ENCODE assay signal across 8 mouse cellular contexts in the genomic region with DNA sequence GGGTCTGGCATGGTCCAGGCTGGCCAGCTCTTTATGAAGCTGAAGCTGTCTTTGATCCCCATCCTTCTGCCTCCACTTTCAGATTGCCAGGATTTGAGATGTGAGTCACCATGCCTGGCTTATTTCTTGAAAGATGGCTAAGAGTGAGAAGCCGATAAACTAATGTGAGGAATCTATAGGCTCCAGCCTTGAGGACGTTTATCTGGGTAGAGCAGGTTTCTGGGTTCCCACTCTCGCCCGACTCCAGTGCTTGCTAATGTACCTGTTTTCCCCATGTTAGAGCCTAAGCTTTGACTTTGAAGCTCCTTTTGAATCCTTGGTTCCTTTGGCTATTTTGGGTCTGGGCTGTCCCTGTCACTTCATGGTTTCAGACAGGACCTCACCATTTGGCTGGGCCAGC. TPM values are rescaled to one million over a fixed set of nuclear protein-coding genes. Genes with fewer than 3 reads are reported as not detected.
DNase-seq lines count a peak whose midpoint lies in the region; ATAC-seq and TF ChIP-seq lines count a peak whose summit lies in the region.

No protein-coding gene starts in this region.

- no peaks in the 10 kb centered on the region for H3K9me3 ChIP-seq in lung, postnatal 0 days (ENCODE audit: low read length)
- H3K9me3 ChIP-seq in erythroblast, embryonic 14.5 days (ENCODE audit: control insufficient read depth, low read length): no peaks in the 10 kb centered on the region
- H3K9me3 ChIP-seq in limb, embryonic 14.5 days (ENCODE audit: control insufficient read depth, low read length): no peaks in the 10 kb centered on the region
- H3K9me3 ChIP-seq in stomach, embryonic 15.5 days: no peaks in the 10 kb centered on the region

- H3K27me3 ChIP-seq in lung, postnatal 0 days (replicated peaks; ENCODE audit: insufficient read depth, low read length): no peaks in the 10 kb centered on the region
- no peaks in the 10 kb centered on the region for H3K27me3 ChIP-seq in erythroblast, embryonic 14.5 days (ENCODE audit: control insufficient read depth)
- no peaks in the 10 kb centered on the region for H3K27me3 ChIP-seq in limb, embryonic 14.5 days (ENCODE audit: control insufficient read depth, insufficient read depth, low read length)
- H3K27me3 ChIP-seq in stomach, embryonic 15.5 days (replicated peaks): no peaks in the 10 kb centered on the region

- no peak for ATAC-seq in lung, postnatal 0 days
- ATAC-seq in limb, embryonic 14.5 days (ENCODE audit: low FRiP score, low read depth): no peak
- no peak for ATAC-seq in stomach, embryonic 15.5 days (ENCODE audit: insufficient read depth, low FRiP score, low read depth)

- no peak for TF ChIP-seq EP300 in lung, postnatal 0 days (IDR thresholded peaks at IDR 0.05)

- no peak for DNase-seq in lung, postnatal 0 days (ENCODE audit: low spot score)
- DNase-seq in lung, adult 2 months: no peak
- DNase-seq in limb, embryonic 14.5 days (ENCODE audit: low spot score): no peak
- no peak for DNase-seq in urinary bladder, postnatal 14 days (ENCODE audit: low spot score)
- no peak for DNase-seq in lung, postnatal 4 days
- no peak for DNase-seq in lung, postnatal 10 days

- no peak overlapping the region for H3K27ac ChIP-seq in lung, postnatal 0 days (ENCODE audit: low read length)
- no peak overlapping the region for H3K27ac ChIP-seq in limb, embryonic 14.5 days (replicated peaks; ENCODE audit: low read depth, low read length)
- H3K27ac ChIP-seq in stomach, embryonic 15.5 days: no peak overlapping the region

- peak overlapping the region; percentile 93 for H3K4me3 ChIP-seq in lung, postnatal 0 days (ENCODE audit: low read depth, low read length)
- no peak overlapping the region for H3K4me3 ChIP-seq in lung, adult 2 months (replicated peaks; ENCODE audit: extremely low read depth, low read depth, low read length)
- peak overlapping the region; percentile 99 for H3K4me3 ChIP-seq in erythroblast, embryonic 14.5 days (replicated peaks)
- H3K4me3 ChIP-seq in limb, embryonic 14.5 days (replicated peaks; ENCODE audit: low read length): peak overlapping the region; percentile 95
- H3K4me3 ChIP-seq in stomach, embryonic 15.5 days (replicated peaks): peak overlapping the region; percentile 98

- TF ChIP-seq POLR2A in lung, adult 2 months (IDR thresholded peaks at IDR 0.05; ENCODE audit: borderline replicate concordance, extremely low read depth, low read depth, low read length): no peak
- TF ChIP-seq POLR2A in limb, embryonic 14.5 days (IDR thresholded peaks at IDR 0.05; ENCODE audit: borderline replicate concordance, extremely low read depth, insufficient read depth, insufficient read length): no peak

- TF ChIP-seq CTCF in lung, postnatal 0 days (IDR thresholded peaks at IDR 0.05): no peak
- no peak for TF ChIP-seq CTCF in lung, adult 2 months (IDR thresholded peaks at IDR 0.05; ENCODE audit: insufficient read depth, low read length)

- no peaks in the 10 kb centered on the region for H3K36me3 ChIP-seq in lung, postnatal 0 days (ENCODE audit: insufficient read depth, low read length)
- peaks cover 46% of the 10 kb centered on the region for H3K36me3 ChIP-seq in erythroblast, embryonic 14.5 days (ENCODE audit: control insufficient read depth)
- peaks cover 9% of the 10 kb centered on the region; the same call in 1 of the 2 replicates for H3K36me3 ChIP-seq in limb, embryonic 14.5 days (ENCODE audit: control insufficient read depth, insufficient read depth, low read length)
- H3K36me3 ChIP-seq in stomach, embryonic 15.5 days: peaks cover 4% of the 10 kb centered on the region; the same call in 1 of the 2 replicates

- H3K4me1 ChIP-seq in lung, postnatal 0 days (ENCODE audit: insufficient read depth, low read depth, low read length): peaks cover 14% of the 10 kb centered on the region; the same call in 1 of the 2 replicates
- H3K4me1 ChIP-seq in lung, adult 2 months (ENCODE audit: control insufficient read depth, insufficient read depth, low read length): peaks cover 7% of the 10 kb centered on the region; the same call in 1 of the 2 replicates
- peaks cover 47% of the 10 kb centered on the region for H3K4me1 ChIP-seq in erythroblast, embryonic 14.5 days (ENCODE audit: control insufficient read depth)
- peaks cover 13% of the 10 kb centered on the region; the same call in 1 of the 2 replicates for H3K4me1 ChIP-seq in limb, embryonic 14.5 days (ENCODE audit: control insufficient read depth, insufficient read depth, low read length)
- peaks cover 21% of the 10 kb centered on the region for H3K4me1 ChIP-seq in stomach, embryonic 15.5 days

- peak overlapping the region; percentile 97 for H3K9ac ChIP-seq in lung, postnatal 0 days (replicated peaks; ENCODE audit: low read depth)
- peak overlapping the region; percentile 93; the same call in 1 of the 2 replicates for H3K9ac ChIP-seq in limb, embryonic 14.5 days (ENCODE audit: low read depth, low read length, severe bottlenecking)
- peak overlapping the region; percentile 6; the same call in 1 of the 2 replicates for H3K9ac ChIP-seq in stomach, embryonic 15.5 days

- 42% methylated on average over 4 of the region's 4 CpGs for WGBS in lung, postnatal 0 days
- 46% methylated on average over 4 of the region's 4 CpGs for WGBS in lung, adult 2 months
- 65% methylated on average over 4 of the region's 4 CpGs for WGBS in limb, embryonic 14.5 days
- 35% methylated on average over 4 of the region's 4 CpGs for WGBS in stomach, embryonic 15.5 days

- H3K4me2 ChIP-seq in lung, postnatal 0 days (replicated peaks; ENCODE audit: low read depth, low read length): peak overlapping the region; percentile 89
- H3K4me2 ChIP-seq in limb, embryonic 14.5 days (replicated peaks; ENCODE audit: low read depth, low read length, severe bottlenecking): peak overlapping the region; percentile 68
- H3K4me2 ChIP-seq in stomach, embryonic 15.5 days: peak overlapping the region; percentile 66

RNA-seq across cellular contexts. Expression of a gene that starts 1.5 kb away (rescaled TPM):
- polyA plus RNA-seq in lung, postnatal 0 days (2015; fragmentation: Nextera tagmentation; extraction: Ambion mirVana): 69.8 and 81.5 TPM in 2 replicates
- polyA plus RNA-seq in lung, adult 2 months (2012; rRNA removed): 83.0 and 86.2 TPM in 2 replicates
- 7.2 and 9.3 TPM in 2 replicates for polyA plus RNA-seq in erythroblast, embryonic 14.5 days (2012)
- 108 and 119 TPM in 2 replicates for polyA plus RNA-seq in limb, embryonic 14.5 days (2012; rRNA removed)
- polyA plus RNA-seq in limb, embryonic 14.5 days (2014; fragmentation: Nextera tagmentation; extraction: Ambion mirVana): 145 and 151 TPM in 2 replicates
- polyA plus RNA-seq in stomach, embryonic 15.5 days (2015; fragmentation: Nextera tagmentation; extraction: Ambion mirVana): 129 and 141 TPM in 2 replicates

RNA-seq across cellular contexts. Expression of a gene that starts 24.8 kb away (rescaled TPM):
- not detected in 2 replicates for polyA plus RNA-seq in lung, postnatal 0 days (2015; fragmentation: Nextera tagmentation; extraction: Ambion mirVana)
- 0.05 TPM in 1 of 2 replicates, not detected in the other for polyA plus RNA-seq in lung, adult 2 months (2012; rRNA removed)
- polyA plus RNA-seq in erythroblast, embryonic 14.5 days (2012): not detected in 2 replicates
- polyA plus RNA-seq in limb, embryonic 14.5 days (2012; rRNA removed): 0.13 TPM in 2 replicates
- polyA plus RNA-seq in limb, embryonic 14.5 days (2014; fragmentation: Nextera tagmentation; extraction: Ambion mirVana): not detected in 2 replicates
- not detected in 2 replicates for polyA plus RNA-seq in stomach, embryonic 15.5 days (2015; fragmentation: Nextera tagmentation; extraction: Ambion mirVana)

RNA-seq across cellular contexts. Expression of a gene that starts 31.6 kb away (rescaled TPM):
- polyA plus RNA-seq in lung, postnatal 0 days (2015; fragmentation: Nextera tagmentation; extraction: Ambion mirVana): 16.7 and 17.1 TPM in 2 replicates
- 18.7 and 20.0 TPM in 2 replicates for polyA plus RNA-seq in lung, adult 2 months (2012; rRNA removed)
- polyA plus RNA-seq in erythroblast, embryonic 14.5 days (2012): 0.90 and 1.0 TPM in 2 replicates
- polyA plus RNA-seq in limb, embryonic 14.5 days (2012; rRNA removed): 23.0 and 29.8 TPM in 2 replicates
- 9.7 and 12.3 TPM in 2 replicates for polyA plus RNA-seq in limb, embryonic 14.5 days (2014; fragmentation: Nextera tagmentation; extraction: Ambion mirVana)
- polyA plus RNA-seq in stomach, embryonic 15.5 days (2015; fragmentation: Nextera tagmentation; extraction: Ambion mirVana): 16.9 and 17.3 TPM in 2 replicates

Comparison
In these comparisons a context has a peak if more than half of its experiments do, and no peak if none do; other contexts are left out.
1. H3K9ac ChIP-seq: peak in every context shown above with its lines; median percentile 97 in lung, postnatal 0 days; 93 in limb, embryonic 14.5 days; 6 in stomach, embryonic 15.5 days.